Mouse (Mus musculus): Measurements from ENCODE around the gene H2-DMb2. TPM values are rescaled to one million over a fixed set of nuclear protein-coding genes. Genes with fewer than 3 reads are reported as not detected.

Gene H2-DMb2
- polyA plus RNA-seq, 1 experiment from 2014 or later = 15.3 TPM

DNA sequence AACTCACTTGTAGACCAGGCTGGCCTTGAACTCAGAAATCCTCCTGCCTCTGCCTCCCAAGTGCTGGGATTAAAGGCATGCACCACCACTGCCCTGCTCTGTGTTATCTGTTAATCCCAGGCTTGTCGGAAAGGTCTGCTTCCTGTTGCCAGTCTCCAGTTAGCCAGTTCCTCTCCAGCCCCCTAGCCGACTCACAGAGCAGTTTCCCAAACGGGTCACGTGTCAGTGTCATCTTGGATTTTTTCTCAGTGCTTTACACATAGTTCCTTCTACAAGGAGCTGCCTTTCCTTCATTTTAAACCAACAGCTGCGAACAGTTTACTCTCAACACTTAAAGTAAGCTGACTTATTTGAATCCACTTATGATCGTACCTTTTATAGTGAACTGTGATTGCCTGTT lies 18.5 kb upstream of the H2-DMb2 start:
- 68% methylated on average over 6 of the region's 6 CpGs for WGBS
- Histone ChIP-seq H3K27me3 (ENCODE audit: insufficient read depth, low read length) (no peaks in the 10 kb centered on the region), H3K4me1 (replicated peaks; ENCODE audit: insufficient read depth, low read length) (peaks cover 28% of the 10 kb centered on the region), H3K4me2 (ENCODE audit: low read length) (no peak overlapping the region; the same call in 1 of the 2 replicates), H3K9ac (ENCODE audit: low read depth, low read length) (no peak overlapping the region), H3K9me3 (replicated peaks; ENCODE audit: low read length) (no peaks in the 10 kb centered on the region), H3K27ac (no peak overlapping the region), H3K36me3 (ENCODE audit: insufficient read depth, low read length) (no peaks in the 10 kb centered on the region), H3K4me3 (replicated peaks; ENCODE audit: low read depth, low read length) (no peak overlapping the region)
- TF ChIP-seq CTCF (IDR thresholded peaks at IDR 0.05; ENCODE audit: low read depth) = no peak
- ATAC-seq (replicated peaks; ENCODE audit: low FRiP score, low read depth) = no peak
- DNase-seq (ENCODE audit: low spot score) = no peak

DNA sequence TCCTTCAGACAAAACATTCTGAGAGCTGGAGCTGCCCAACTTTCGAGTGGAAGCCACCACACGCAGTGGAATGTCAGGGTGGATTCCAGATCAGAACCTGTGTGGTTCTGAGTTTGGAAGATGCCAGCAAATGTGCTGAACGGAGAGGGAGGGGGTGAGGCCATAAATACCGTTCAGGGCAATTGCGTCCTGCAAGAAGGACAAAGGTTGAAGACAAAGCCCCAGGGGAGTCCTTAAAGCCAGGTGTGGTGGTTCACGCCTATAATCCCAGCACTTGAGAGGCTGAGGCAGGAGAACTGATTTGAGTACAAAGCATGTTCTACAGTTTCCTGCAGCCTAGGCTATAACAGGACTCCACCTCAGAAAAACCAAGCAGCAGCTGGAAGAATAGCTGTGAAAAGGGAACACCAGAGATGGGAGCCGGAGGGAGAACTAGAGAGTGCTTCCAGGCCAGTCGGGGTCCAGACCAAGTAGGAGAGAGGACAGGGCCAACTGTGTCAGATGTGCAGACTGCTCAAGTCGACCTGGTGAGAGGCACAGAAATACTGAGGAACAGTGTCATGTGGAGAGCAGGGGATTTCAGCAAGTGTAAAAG lies 16.2 kb upstream of the H2-DMb2 start:
- no peak for DNase-seq (ENCODE audit: low spot score)
- no peak overlapping the region for H3K4me3 ChIP-seq (replicated peaks; ENCODE audit: low read depth, low read length)
- WGBS = 41% methylated on average over 9 of the region's 9 CpGs
- no peak overlapping the region for H3K4me2 ChIP-seq (ENCODE audit: low read length)
- no peaks in the 10 kb centered on the region for H3K36me3 ChIP-seq (ENCODE audit: insufficient read depth, low read length)
- peaks cover 28% of the 10 kb centered on the region for H3K4me1 ChIP-seq (replicated peaks; ENCODE audit: insufficient read depth, low read length)
- no peaks in the 10 kb centered on the region for H3K9me3 ChIP-seq (replicated peaks; ENCODE audit: low read length)
- no peak overlapping the region for H3K9ac ChIP-seq (ENCODE audit: low read depth, low read length)
- no peak for ATAC-seq (replicated peaks; ENCODE audit: low FRiP score, low read depth)
- H3K27me3 ChIP-seq (ENCODE audit: insufficient read depth, low read length) = no peaks in the 10 kb centered on the region
- TF ChIP-seq CTCF (IDR thresholded peaks at IDR 0.05; ENCODE audit: low read depth) = no peak
- 0 out of 2 replicates have a peak overlapping the region, but pooled peaks have one; percentile 13 for H3K27ac ChIP-seq

DNA sequence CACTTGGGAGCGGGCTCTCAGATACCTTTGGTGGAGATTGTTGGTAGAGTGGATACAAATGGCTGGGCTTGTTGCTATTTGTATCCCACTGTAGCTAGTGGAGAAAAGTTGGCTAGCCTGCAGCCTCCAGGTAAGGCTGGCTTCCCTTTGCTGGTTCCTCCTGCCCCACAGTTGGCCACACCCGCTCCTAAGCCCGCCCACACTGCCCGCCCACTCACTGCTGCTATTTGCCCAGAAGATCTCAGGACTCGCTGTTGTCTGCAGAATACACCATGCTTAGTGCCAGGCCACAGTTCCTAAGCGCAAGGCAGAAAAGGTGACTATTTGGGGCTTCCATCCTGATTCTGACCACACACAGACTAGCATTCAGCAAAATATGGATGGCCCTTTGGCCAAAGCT lies 15.6 kb upstream of the H2-DMb2 start:
- no peaks in the 10 kb centered on the region for H3K9me3 ChIP-seq (replicated peaks; ENCODE audit: low read length)
- no peak for TF ChIP-seq CTCF (IDR thresholded peaks at IDR 0.05; ENCODE audit: low read depth)
- DNase-seq (ENCODE audit: low spot score) (peak; percentile 69), ATAC-seq (replicated peaks; ENCODE audit: low FRiP score, low read depth) (no peak; the same call in 1 of the 2 replicates)
- no peak overlapping the region for H3K4me3 ChIP-seq (replicated peaks; ENCODE audit: low read depth, low read length)
- H3K9ac ChIP-seq (ENCODE audit: low read depth, low read length) = no peak overlapping the region
- H3K4me2 ChIP-seq (ENCODE audit: low read length) = 0 out of 2 replicates have a peak overlapping the region, but pooled peaks have one; percentile 1
- peaks cover 28% of the 10 kb centered on the region for H3K4me1 ChIP-seq (replicated peaks; ENCODE audit: insufficient read depth, low read length)
- no peaks in the 10 kb centered on the region for H3K27me3 ChIP-seq (ENCODE audit: insufficient read depth, low read length)
- H3K36me3 ChIP-seq (ENCODE audit: insufficient read depth, low read length) = no peaks in the 10 kb centered on the region
- no peak overlapping the region for H3K27ac ChIP-seq
- 30% methylated on average over 6 of the region's 6 CpGs for WGBS

DNA sequence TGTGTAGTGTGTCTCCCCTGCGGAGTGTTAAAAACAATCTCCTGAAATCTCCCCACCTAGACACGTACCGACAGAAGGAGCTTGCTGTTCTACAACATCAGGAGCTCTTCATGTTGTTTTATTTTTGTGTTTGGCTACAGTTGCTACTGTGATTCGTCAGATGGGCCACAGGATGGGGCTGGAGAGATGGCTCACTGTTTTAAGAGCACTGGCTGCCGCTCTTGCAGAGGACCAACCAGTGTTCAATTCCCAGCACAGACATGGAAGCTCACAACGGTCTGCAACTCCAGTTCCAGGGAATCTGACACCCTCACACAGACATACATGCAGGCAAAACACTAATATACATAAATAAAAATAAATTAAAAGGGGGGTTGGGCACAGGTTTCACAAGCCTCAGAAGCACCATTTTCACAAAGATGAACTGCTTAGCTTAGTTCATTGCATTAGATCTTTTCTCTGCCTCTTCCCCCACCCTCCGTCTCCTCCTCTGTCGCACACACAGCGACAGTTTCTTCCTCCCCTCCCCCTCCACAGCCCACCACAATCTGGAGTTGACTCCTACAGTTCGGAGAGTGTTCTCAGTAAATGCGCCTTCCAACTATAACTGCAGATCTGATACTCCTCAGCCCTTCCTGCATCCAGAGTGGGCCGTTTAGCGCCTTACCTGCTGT lies 14.7 kb upstream of the H2-DMb2 start:
- DNase-seq (ENCODE audit: low spot score) = no peak
- Histone ChIP-seq H3K4me2 (ENCODE audit: low read length) (0 out of 2 replicates have a peak overlapping the region, but pooled peaks have one; percentile 13), H3K9ac (ENCODE audit: low read depth, low read length) (no peak overlapping the region), H3K4me1 (replicated peaks; ENCODE audit: insufficient read depth, low read length) (peaks cover 28% of the 10 kb centered on the region), H3K9me3 (replicated peaks; ENCODE audit: low read length) (no peaks in the 10 kb centered on the region), H3K36me3 (ENCODE audit: insufficient read depth, low read length) (no peaks in the 10 kb centered on the region), H3K27me3 (ENCODE audit: insufficient read depth, low read length) (no peaks in the 10 kb centered on the region), H3K4me3 (replicated peaks; ENCODE audit: low read depth, low read length) (0 out of 2 replicates have a peak overlapping the region, but pooled peaks have one; percentile 5), H3K27ac (no peak overlapping the region)
- no peak for ATAC-seq (replicated peaks; ENCODE audit: low FRiP score, low read depth)
- TF ChIP-seq CTCF (IDR thresholded peaks at IDR 0.05; ENCODE audit: low read depth) = peak; percentile 54
- WGBS = 32% methylated on average over 13 of the region's 13 CpGs

DNA sequence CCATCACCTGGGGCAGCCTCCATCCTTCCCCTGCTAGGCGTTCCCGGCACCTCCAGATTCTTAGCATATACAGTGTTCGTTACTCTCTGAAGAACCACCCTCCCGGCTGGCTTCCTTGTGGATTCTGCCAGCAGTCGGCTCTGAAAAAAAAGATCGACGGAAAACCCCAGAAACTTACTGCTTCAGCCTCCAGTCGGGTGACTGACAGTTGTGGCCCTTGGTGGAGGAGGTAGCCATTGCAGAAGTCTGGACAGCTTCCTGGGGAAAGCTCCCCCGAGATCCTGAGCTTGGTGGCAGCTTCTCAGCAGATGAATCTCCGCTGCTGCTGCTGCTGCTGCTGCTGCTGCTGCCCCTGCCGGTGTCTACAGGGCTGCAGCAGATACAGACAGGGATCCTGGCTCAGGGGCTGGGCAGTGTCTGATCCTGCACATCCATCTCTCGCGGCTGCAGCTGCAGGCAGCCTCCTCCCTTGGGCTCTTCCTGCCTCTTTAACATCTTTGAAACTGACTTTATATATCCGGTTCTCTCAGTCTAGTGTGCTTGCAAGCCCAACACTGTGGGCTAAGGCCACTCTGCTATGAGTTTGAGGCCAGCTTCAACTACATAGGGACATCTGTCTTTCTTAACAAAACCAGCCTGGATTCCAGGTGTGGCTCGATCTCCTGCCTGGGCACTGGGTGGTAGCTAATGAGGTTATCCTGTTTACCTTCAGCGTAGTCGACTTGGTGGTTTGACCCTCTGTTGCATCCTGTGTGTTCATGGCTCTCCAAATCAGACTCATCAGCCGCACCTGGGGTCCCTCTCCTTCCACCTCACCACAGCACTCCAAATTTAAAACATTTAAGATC lies 13.9 kb upstream of the H2-DMb2 start:
- WGBS = 21% methylated on average over 18 of the region's 18 CpGs
- no peak; the same call in 1 of the 2 replicates for TF ChIP-seq CTCF (IDR thresholded peaks at IDR 0.05; ENCODE audit: low read depth)
- Histone ChIP-seq H3K4me1 (replicated peaks; ENCODE audit: insufficient read depth, low read length) (peaks cover 28% of the 10 kb centered on the region), H3K27me3 (ENCODE audit: insufficient read depth, low read length) (no peaks in the 10 kb centered on the region), H3K9ac (ENCODE audit: low read depth, low read length) (no peak overlapping the region; the same call in 1 of the 2 replicates), H3K4me2 (ENCODE audit: low read length) (0 out of 2 replicates have a peak overlapping the region, but pooled peaks have one; percentile 13), H3K4me3 (replicated peaks; ENCODE audit: low read depth, low read length) (peak overlapping the region; percentile 5; the same call in 1 of the 2 replicates), H3K9me3 (replicated peaks; ENCODE audit: low read length) (no peaks in the 10 kb centered on the region), H3K36me3 (ENCODE audit: insufficient read depth, low read length) (no peaks in the 10 kb centered on the region), H3K27ac (no peak overlapping the region)
- DNase-seq (ENCODE audit: low spot score) (no peak), ATAC-seq (replicated peaks; ENCODE audit: low FRiP score, low read depth) (no peak)
